Mouse (Mus musculus) T-cell, adult 66 days (primary cell): ENCODE data around the gene Gm8126. TPM values are rescaled to one million over a fixed set of nuclear protein-coding genes. Genes with fewer than 3 reads are reported as not detected.

ENCODE experiments used
- total RNA-seq, 2 experiments: library from RNA; stranded (reverse); gene quantifications; 3 replicates in 1 of 2; 4 replicates in 1 of 2; pipeline ENCODE4 v1.2.4; 2023

Gm8126 gene
- total RNA-seq = not detected

GRCm38 (mm10) chr14:43258349-43258748, at the start of gene Gm8126:
Gene Gm8126 (plus strand): TSS chr14:43258649.

GRCm38 (mm10) chr14:43235204-43235603, 23.2 kb upstream of the Gm8126 start, which contains the start of gene Gm8122:
Gene Gm8122 (minus strand): TSS chr14:43235304.

GRCm38 (mm10) chr14:43274986-43275511, 16.6 kb downstream of the Gm8126 start, which contains the start of gene Gm9732:
Gene Gm9732 (plus strand): TSS chr14:43275036.

GRCm38 (mm10) chr14:43293503-43293902, 35.1 kb downstream of the Gm8126 start, which contains the start of gene Gm8127:
Gene Gm8127 (minus strand): TSS chr14:43293832.

Other genes starting within 250 kb of the Gm8126 start
- not detected for gene Gm10376, start 243.0 kb upstream of the Gm8126 start, total RNA-seq
- not detected for gene Gm8094, start 182.0 kb upstream of the Gm8126 start, total RNA-seq
- not detected for gene Gm8104, start 158.0 kb upstream of the Gm8126 start, total RNA-seq
- not detected for gene Gm7233, start 78.8 kb upstream of the Gm8126 start, total RNA-seq
- gene Gm8122, start 23.3 kb upstream of the Gm8126 start, total RNA-seq = not detected
- not detected for gene Gm9732, start 16.4 kb downstream of the Gm8126 start, total RNA-seq
- gene Gm8127, start 35.2 kb downstream of the Gm8126 start, total RNA-seq = not detected
- gene 1700001F09Rik, start 89.2 kb downstream of the Gm8126 start, total RNA-seq = not detected
- not detected for gene Gm8138, start 157.7 kb downstream of the Gm8126 start, total RNA-seq